Mouse (Mus musculus): ENCODE data around the gene Rab34.

GRCm38 (mm10) chr11:78164604-78164923, 23.7 kb upstream of the Rab34 start:
- TF ChIP-seq CTCF (IDR thresholded peaks at IDR 0.05; ENCODE audit: borderline replicate concordance, insufficient read depth, low read depth, low read length) = no peak
- TF ChIP-seq POLR2A (IDR thresholded peaks at IDR 0.05; ENCODE audit: borderline replicate concordance, insufficient read depth, low read length) = no peak

All from cerebellum, adult 2 months (tissue).